Mouse (Mus musculus): ENCODE results near the gene Maml3.

DNA sequence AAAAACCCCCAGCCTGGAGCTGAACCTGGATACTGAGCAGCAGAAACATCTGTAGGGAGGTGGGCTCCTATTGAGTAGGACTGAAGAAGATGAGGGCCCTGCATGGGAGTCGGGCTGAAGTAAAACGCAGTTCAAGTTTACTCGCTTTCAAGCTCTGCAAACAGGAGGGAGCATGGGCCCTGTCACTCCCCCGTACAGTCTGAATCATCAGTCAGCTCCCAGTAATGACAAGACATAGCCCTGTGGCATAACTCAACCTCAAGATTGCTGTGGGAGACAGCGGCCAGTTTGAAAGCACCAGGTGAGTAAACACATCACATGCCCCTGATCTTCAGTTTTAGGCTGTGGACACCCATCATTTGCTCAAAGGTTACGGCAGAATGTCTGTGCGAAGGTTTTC is 139.0 kb downstream of the Maml3 start:
- no peak for TF ChIP-seq TCF12 (IDR thresholded peaks at IDR 0.05; ENCODE audit: insufficient read depth, poor library complexity, severe bottlenecking)
- no peak for TF ChIP-seq MAX (IDR thresholded peaks at IDR 0.05; ENCODE audit: low read depth)
- no peak for TF ChIP-seq POLR2A (IDR thresholded peaks at IDR 0.05; ENCODE audit: insufficient read length, low read depth)
- TF ChIP-seq E2F4 (IDR thresholded peaks at IDR 0.05; ENCODE audit: insufficient read depth): no peak
- no peak for TF ChIP-seq CEBPB (IDR thresholded peaks at IDR 0.05; ENCODE audit: insufficient read depth, poor library complexity, severe bottlenecking)
- no peak for TF ChIP-seq REST (IDR thresholded peaks at IDR 0.05; ENCODE audit: insufficient read depth, insufficient read length)
- TF ChIP-seq USF1 (IDR thresholded peaks at IDR 0.05; ENCODE audit: low read depth): no peak

Measured in myocyte (in vitro differentiated cells).